Mouse (Mus musculus) midbrain, embryonic 14.5 days (tissue): ENCODE measurements around the gene Spz1. TPM values are rescaled to one million over a fixed set of nuclear protein-coding genes. Genes with fewer than 3 reads are reported as not detected.

Experiments used
- ATAC-seq: fragments of 200-750 bp; cut with Nextera tagmentation; 2 replicates; pipeline ENCODE4 v1.8.0; 2017; ENCODE audit warnings: moderate number of reproducible peaks, moderate library complexity; ENCODE audit not compliant: low FRiP score, low TSS enrichment
- DNase-seq: peaks from one replicate; pipeline ENCODE4 v3.0.0-alpha.2; 2015
- H3K27ac ChIP-seq: fragments of 300-500 bp; sonication (generic); replicated peaks from 2 replicates; pipeline ENCODE4 v1.5.1; 2014; ENCODE audit warnings: mild to moderate bottlenecking, low read depth, low read length, moderate library complexity
- H3K27me3 ChIP-seq: fragments of 300-500 bp; sonication (generic); 2 replicates; pipeline ENCODE4 v1.6.1; 2014; ENCODE audit warnings: low read length, control low read depth, mixed read lengths; ENCODE audit not compliant: control insufficient read depth, insufficient read depth
- H3K36me3 ChIP-seq: fragments of 300-500 bp; sonication (generic); 2 replicates; pipeline ENCODE4 v1.6.1; 2014; ENCODE audit warnings: low read length, control low read depth; ENCODE audit not compliant: control insufficient read depth, insufficient read depth
- H3K4me1 ChIP-seq: fragments of 300-500 bp; sonication (generic); 2 replicates; pipeline ENCODE4 v1.6.1; 2014; ENCODE audit warnings: mild to moderate bottlenecking, antibody characterized with exemption, low read length, control low read depth; ENCODE audit not compliant: control insufficient read depth, insufficient read depth
- H3K4me2 ChIP-seq: fragments of 300-500 bp; sonication (generic); 2 replicates; pipeline ENCODE4 v1.6.1; 2014; ENCODE audit warnings: mild to moderate bottlenecking, low read length, moderate library complexity
- H3K4me3 ChIP-seq: fragments of 300-500 bp; sonication (generic); replicated peaks from 2 replicates; pipeline ENCODE4 v1.5.1; 2014; ENCODE audit warnings: low read depth, low read length
- H3K9ac ChIP-seq: fragments of 300-500 bp; sonication (generic); replicated peaks from 2 replicates; pipeline ENCODE4 v1.6.1; 2014; ENCODE audit warnings: mild to moderate bottlenecking, low read length, moderate library complexity
- H3K9me3 ChIP-seq: fragments of 300-500 bp; sonication (generic); 2 replicates; pipeline ENCODE4 v1.6.1; 2016; ENCODE audit warnings: low read length, control low read depth, mixed read lengths; ENCODE audit not compliant: control insufficient read depth
- WGBS: fragments of 180-500 bp; shearing (Covaris S2); extraction: QIAGEN DNeasy Blood & Tissue Kit; methylation state at CpG from one replicate; pipeline ENCODE4 v1.1.7; 2014; 5-methylcytosine and 5-hydroxymethylcytosine counted together
- polyA plus RNA-seq: library from polyadenylated mRNA; unstranded; fragments of >200 nt; fragmentation: Nextera tagmentation; extraction: Ambion mirVana; gene quantifications from 2 replicates; pipeline ENCODE4 v1.2.1, GENCODE M21; 2014

Spz1 gene
- polyA plus RNA-seq, result not detected in 2 replicates

DNA sequence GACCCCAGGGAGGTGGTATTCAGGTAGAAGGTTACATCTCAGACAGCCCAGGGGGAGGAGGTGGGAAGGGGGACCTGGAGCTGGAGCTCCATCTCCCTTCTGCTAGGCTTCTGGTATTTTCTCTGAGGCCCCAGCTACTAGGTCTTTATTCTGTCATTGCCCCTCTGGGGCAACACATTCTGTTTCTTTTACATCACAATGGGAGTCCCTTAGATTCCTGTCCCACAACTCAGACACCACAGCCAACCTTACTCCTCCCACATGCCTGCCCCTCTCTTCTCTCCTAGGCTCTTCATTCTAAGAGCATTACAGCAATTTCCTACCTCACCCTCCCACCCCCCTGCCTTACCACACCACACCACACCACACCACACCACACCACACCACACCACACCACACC lies at the start of gene Spz1:
Gene Spz1 (minus strand): TSS at position 101 of the 400 bp plus-strand sequence.
- H3K4me3 ChIP-seq, result no peak within 1 kb of the TSS
- no peaks in the 10 kb centered on the region for H3K9me3 ChIP-seq
- no peaks in the 10 kb centered on the region for H3K4me1 ChIP-seq
- no peak for ATAC-seq
- no peaks in the 10 kb centered on the region for H3K36me3 ChIP-seq
- no peak for DNase-seq
- no peaks in the 10 kb centered on the region for H3K27me3 ChIP-seq
- H3K4me2 ChIP-seq, result no peak within 1 kb of the TSS
- no peak within 1 kb of the TSS for H3K9ac ChIP-seq
- H3K27ac ChIP-seq, result no peak within 1 kb of the TSS

DNA sequence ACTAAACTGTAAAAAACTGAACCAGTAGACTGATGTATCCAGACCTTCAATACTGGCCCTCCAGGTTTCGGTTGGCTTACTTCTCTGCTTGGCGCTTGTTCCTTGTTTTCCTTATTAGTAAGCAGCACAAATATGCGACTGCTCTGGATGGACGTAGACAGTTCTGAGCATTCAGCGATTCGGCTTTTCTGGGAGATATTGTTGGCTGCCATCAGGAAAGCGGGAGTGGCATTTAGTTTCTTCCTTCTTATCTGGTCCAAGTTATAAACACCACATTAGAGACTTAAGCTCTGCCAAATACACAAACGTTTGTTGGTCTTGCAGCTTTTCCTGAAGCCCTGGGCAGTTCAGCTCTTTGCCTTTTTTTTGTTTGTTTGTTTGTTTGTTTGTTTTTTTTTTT lies 40.5 kb upstream of the Spz1 start:
- Histone ChIP-seq H3K4me1 (peaks cover 10% of the 10 kb centered on the region), H3K27ac (no peak overlapping the region), H3K36me3 (no peaks in the 10 kb centered on the region), H3K9me3 (no peaks in the 10 kb centered on the region), H3K4me3 (no peak overlapping the region), H3K4me2 (no peak overlapping the region), H3K9ac (no peak overlapping the region), H3K27me3 (no peaks in the 10 kb centered on the region)
- WGBS, result 94% methylated on average over 8 of the region's 8 CpGs
- DNase-seq, result no peak
- no peak for ATAC-seq

DNA sequence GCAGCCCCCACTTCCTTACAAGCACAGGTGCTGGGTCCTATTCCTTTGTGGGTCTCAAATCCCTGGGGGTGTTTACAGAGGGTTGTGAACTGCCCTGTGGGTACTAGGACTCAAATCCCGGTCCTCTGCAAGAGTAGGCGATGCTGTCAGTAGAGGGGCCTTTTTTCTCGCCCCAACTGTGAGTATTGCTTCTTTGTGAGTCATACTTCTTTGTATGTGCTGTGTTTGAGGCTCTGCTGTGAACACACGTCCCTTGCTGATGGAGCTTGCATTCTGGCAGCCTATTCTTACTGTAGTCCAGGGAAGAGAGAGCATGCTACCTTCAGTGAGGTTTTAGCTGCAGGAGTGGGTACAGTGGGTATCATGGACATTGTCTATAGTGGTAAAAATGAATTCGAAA lies 39.2 kb upstream of the Spz1 start:
- Histone ChIP-seq H3K4me3 (no peak overlapping the region), H3K9me3 (no peaks in the 10 kb centered on the region), H3K4me1 (peaks cover 11% of the 10 kb centered on the region), H3K9ac (no peak overlapping the region), H3K27me3 (no peaks in the 10 kb centered on the region), H3K27ac (no peak overlapping the region), H3K4me2 (no peak overlapping the region), H3K36me3 (no peaks in the 10 kb centered on the region)
- 83% methylated on average over 5 of the region's 5 CpGs for WGBS
- no peak for DNase-seq
- no peak for ATAC-seq

DNA sequence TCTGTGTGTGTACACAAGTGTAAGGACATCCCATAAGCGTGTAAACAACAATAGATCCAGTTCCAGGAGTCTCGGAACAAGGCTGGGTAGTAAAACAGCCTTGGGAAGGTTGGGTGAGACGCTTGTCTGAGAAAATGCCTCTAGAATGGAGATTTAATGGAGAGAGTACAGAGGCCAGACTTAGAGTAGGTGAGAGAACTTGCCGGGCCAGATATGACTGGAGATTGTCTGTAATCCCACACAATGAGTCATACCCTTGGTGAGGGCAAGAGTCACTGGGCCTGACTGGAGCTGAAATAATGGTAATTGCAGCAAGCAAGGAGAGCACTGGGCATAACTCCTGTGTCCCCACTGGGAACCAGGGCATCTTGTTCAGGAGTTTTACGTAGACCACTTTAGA lies 37.1 kb upstream of the Spz1 start:
- ATAC-seq (no peak), DNase-seq (no peak)
- Histone ChIP-seq H3K4me3 (no peak overlapping the region), H3K9me3 (no peaks in the 10 kb centered on the region), H3K4me2 (peak overlapping the region; percentile 81; the same call in 1 of the 2 replicates), H3K27me3 (no peaks in the 10 kb centered on the region), H3K4me1 (peaks cover 13% of the 10 kb centered on the region), H3K9ac (no peak overlapping the region; the same call in 1 of the 2 replicates), H3K36me3 (no peaks in the 10 kb centered on the region), H3K27ac (no peak overlapping the region)
- WGBS, result 90% methylated on average over 5 of the region's 5 CpGs

DNA sequence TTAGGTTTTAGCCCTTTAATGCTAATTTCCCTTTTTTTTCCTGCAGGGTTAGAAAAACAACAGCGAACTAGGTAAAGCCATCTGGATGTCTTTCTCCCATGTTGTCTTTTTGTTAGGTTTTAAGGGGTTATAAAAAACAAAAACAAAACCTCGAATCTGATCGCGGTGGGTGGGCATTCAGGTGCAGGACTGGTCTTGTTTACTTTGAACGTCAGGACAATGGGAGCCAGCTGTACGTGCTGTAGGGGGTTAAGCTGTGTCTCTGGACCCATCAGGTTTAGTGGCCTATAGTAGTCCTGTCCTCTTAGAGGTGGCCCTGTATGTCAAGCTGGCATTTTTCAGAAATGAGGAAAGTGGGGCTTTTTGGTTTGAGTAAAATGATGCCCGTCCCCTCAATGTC lies 35.9 kb upstream of the Spz1 start:
- peak; percentile 44 for DNase-seq

DNA sequence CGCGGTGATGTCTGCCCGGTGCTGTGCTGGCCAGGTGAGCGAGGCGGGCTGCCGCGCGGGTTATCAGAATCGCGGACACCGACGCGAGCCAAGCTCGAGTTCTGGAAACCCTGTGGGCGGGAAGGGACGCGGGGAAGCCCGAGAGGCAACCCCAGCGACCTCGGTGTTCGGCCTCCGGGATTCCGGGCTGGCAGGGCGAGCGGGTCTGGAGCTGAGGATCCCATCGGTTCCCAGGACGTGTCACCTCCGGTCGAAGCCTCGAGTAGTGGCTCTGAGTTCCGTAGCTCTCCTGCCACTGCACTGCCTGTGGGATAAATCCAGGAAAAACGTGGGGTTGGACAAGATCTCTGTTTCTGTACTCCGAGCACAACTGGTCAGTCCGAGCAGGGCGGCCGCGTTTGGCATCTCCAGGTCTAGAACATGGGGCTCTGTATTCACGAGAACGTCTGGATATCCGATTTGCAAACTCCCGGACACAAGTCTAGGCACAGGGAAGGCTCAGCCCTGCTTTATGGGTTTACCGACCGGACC lies 35.3 kb upstream of the Spz1 start:
- no peaks in the 10 kb centered on the region for H3K36me3 ChIP-seq
- H3K4me2 ChIP-seq, result peak overlapping the region; percentile 81
- under 1% methylated on average over 43 of the region's 43 CpGs for WGBS
- peak overlapping the region; percentile 74 for H3K4me3 ChIP-seq
- H3K9me3 ChIP-seq, result no peaks in the 10 kb centered on the region
- peak; percentile 53 for ATAC-seq
- H3K27me3 ChIP-seq, result no peaks in the 10 kb centered on the region
- no peak for DNase-seq
- H3K27ac ChIP-seq, result peak overlapping the region; percentile 70
- H3K9ac ChIP-seq, result peak overlapping the region; percentile 76
- peaks cover 13% of the 10 kb centered on the region for H3K4me1 ChIP-seq

More for the DNA sequence above, 35.9 kb upstream of the Spz1 start:
- peak overlapping the region; percentile 81 for H3K4me2 ChIP-seq
- no peaks in the 10 kb centered on the region for H3K27me3 ChIP-seq
- H3K4me3 ChIP-seq, result peak overlapping the region; percentile 74
- H3K4me1 ChIP-seq, result peaks cover 13% of the 10 kb centered on the region
- H3K36me3 ChIP-seq, result no peaks in the 10 kb centered on the region
- peak overlapping the region; percentile 76 for H3K9ac ChIP-seq
- H3K9me3 ChIP-seq, result no peaks in the 10 kb centered on the region
- no peak for ATAC-seq
- H3K27ac ChIP-seq, result no peak overlapping the region
- WGBS, result 5% methylated on average over 7 of the region's 7 CpGs

DNA sequence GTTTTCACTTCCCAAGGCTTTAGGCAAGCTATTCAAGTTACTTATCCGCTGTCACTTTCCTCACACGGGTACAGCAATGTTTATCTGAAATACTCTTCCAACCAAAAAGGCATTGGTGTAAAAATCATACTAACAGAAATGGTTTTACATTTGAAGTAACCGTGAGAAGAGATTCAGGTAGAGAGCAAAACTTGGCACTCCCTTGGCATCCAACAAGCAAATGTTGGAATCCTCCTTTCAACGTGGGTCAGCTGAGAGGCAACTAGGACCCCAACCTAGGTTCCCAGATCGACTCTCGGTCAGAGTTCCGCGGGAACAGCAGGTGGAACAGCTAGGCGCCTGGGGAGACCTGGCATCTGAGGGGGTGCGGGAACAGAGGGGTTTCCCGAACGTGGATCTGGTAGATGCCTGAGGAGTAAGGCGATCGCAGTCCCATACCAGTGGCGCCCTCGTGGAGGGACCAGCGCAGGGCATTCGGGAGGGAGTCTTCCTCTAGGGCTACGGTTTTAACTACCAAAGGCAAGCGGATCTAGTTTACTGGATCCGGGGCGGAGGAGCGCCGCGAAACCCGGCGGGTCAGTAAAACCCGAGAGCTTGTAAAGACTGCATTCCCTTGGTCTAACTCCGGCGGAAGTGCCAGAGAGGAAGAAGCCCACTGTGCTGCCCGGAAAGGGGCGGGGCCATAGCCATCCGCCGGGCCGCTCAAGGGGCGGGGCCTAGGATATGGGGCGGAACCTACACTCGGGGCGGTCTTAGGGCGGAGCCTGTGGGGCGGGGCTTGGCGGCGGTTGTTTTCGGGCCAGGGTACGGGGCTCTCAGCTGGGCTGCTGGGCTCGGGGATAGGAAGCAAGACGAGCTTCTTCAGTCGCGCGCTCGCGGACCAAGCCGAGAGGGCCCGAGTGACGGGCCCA lies 34.6 kb upstream of the Spz1 start, which contains the start of gene Serinc5:
Gene Serinc5 (plus strand): TSS at position 781 of the 911 bp plus-strand sequence.
- Histone ChIP-seq H3K4me1 (peaks cover 13% of the 10 kb centered on the region), H3K27me3 (no peaks in the 10 kb centered on the region), H3K36me3 (no peaks in the 10 kb centered on the region), H3K9ac (peak within 1 kb of the TSS; percentile 76), H3K4me2 (peak within 1 kb of the TSS; percentile 81), H3K9me3 (no peaks in the 10 kb centered on the region), H3K4me3 (peak within 1 kb of the TSS; percentile 74), H3K27ac (peak within 1 kb of the TSS; percentile 70)
- under 1% methylated on average over 55 of the region's 55 CpGs for WGBS
- DNase-seq (peak; percentile 96), ATAC-seq (peak; percentile 99)

DNA sequence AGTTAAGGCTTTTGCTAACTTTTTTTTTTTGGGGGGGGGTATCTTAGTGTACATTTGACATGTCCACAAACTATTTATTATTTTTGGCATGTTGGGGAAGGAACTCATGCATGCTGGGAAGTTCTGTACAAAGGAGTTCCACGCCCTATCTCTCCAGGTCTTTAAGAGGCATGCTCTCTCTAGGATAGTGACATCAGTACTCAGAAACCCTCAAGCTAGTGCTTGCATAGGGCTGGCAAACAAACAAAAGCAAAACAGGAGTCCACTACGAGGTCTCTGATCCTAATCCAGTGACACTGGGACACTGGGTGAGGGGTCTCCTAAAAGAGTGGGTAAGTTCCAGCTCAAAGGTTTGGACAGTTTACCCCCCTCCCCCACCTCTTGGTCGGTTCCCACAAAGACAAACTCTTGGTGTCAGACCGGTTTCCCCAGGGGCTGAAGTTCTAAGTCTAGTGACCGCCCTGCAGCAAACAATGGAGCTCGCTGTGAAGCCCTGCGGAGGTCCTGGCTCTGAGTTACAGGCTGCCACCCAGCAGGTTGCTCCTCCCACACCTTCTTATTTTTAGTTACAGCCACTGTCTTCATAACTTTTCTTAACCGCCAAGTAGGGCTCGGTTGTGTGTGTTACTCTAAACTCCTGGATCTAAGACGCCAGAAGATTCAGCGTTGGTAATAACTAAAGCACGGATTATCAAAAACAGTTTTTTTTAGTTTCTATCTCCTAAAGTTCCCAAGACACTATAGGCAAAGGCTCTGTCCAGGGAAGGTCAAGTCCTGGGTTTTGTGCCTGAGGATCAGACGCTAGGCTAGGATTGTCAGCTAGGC lies 33.7 kb upstream of the Spz1 start:
- Histone ChIP-seq H3K36me3 (no peaks in the 10 kb centered on the region), H3K27me3 (no peaks in the 10 kb centered on the region), H3K4me3 (peak overlapping the region; percentile 74), H3K4me1 (peaks cover 13% of the 10 kb centered on the region), H3K9me3 (no peaks in the 10 kb centered on the region), H3K4me2 (peak overlapping the region; percentile 81), H3K27ac (no peak overlapping the region), H3K9ac (peak overlapping the region; percentile 76; the same call in 1 of the 2 replicates)
- DNase-seq, result peak; percentile 19
- no peak for ATAC-seq
- WGBS, result 9% methylated on average over 13 of the region's 13 CpGs
